Mouse (Mus musculus) lung, embryonic 14.5 days (tissue): ENCODE measurements at regions not wholly inside any gene's neighbourhood (a gene's known extent, or its start where the extent isn't known, plus 50 kb on each side); places are given as distances from the start of the nearest gene placed in this dataset.

Experiments used
- ATAC-seq: fragments of 200-750 bp; cut with Nextera tagmentation; 2 replicates; pipeline ENCODE4 v1.8.0; 2017; ENCODE audit warnings: mild to moderate bottlenecking, moderate TSS enrichment, moderate library complexity; ENCODE audit not compliant: insufficient read depth
- DNase-seq: peaks from one replicate; pipeline ENCODE4 v3.0.0-alpha.2; 2015
- H3K27ac ChIP-seq: fragments of 300-500 bp; sonication (generic); 2 replicates; pipeline ENCODE4 v1.5.1; 2014; ENCODE audit warnings: low read depth, mild to moderate bottlenecking, moderate library complexity
- H3K27me3 ChIP-seq: fragments of 300-500 bp; sonication (generic); 2 replicates; pipeline ENCODE4 v1.6.1; 2014; ENCODE audit warnings: low read length, control low read depth; ENCODE audit not compliant: insufficient read depth
- H3K36me3 ChIP-seq: fragments of 300-500 bp; sonication (generic); 2 replicates; pipeline ENCODE4 v1.6.1; 2014; ENCODE audit warnings: control low read depth; ENCODE audit not compliant: insufficient read depth
- H3K4me1 ChIP-seq: fragments of 300-500 bp; sonication (generic); 2 replicates; pipeline ENCODE4 v1.6.1; 2014; ENCODE audit warnings: antibody characterized with exemption, control low read depth; ENCODE audit not compliant: insufficient read depth
- H3K4me2 ChIP-seq: fragments of 300-500 bp; sonication (generic); 2 replicates; pipeline ENCODE4 v1.6.1; 2014; ENCODE audit warnings: mild to moderate bottlenecking
- H3K4me3 ChIP-seq: fragments of 300-500 bp; sonication (generic); 2 replicates; pipeline ENCODE4 v1.5.1; 2014; ENCODE audit warnings: low read depth, low read length
- H3K9ac ChIP-seq: fragments of 300-500 bp; sonication (generic); 2 replicates; pipeline ENCODE4 v1.6.1; 2014
- H3K9me3 ChIP-seq: fragments of 300-500 bp; sonication (generic); 2 replicates; pipeline ENCODE4 v1.6.1; 2016; ENCODE audit warnings: low read depth, low read length, control low read depth
- CTCF ChIP-seq: IDR thresholded peaks from 2 replicates; pipeline ENCODE4 v1.5.1; 2016; ENCODE audit warnings: antibody characterized with exemption, low read depth
- WGBS: fragments of 180-500 bp; shearing (Covaris S2); extraction: QIAGEN DNeasy Blood & Tissue Kit; methylation state at CpG from one replicate; pipeline ENCODE4 v1.1.7; 2014; 5-methylcytosine and 5-hydroxymethylcytosine counted together

- no peak for TF ChIP-seq CTCF
- Histone ChIP-seq H3K4me3 (no peak overlapping the region), H3K27me3 (no peaks in the 10 kb centered on the region), H3K36me3 (no peaks in the 10 kb centered on the region), H3K9me3 (no peaks in the 10 kb centered on the region), H3K9ac (no peak overlapping the region), H3K27ac (peak overlapping the region; percentile 50), H3K4me2 (peak overlapping the region; percentile 7), H3K4me1 (peaks cover 10% of the 10 kb centered on the region)
- ATAC-seq (no peak), DNase-seq (peak; percentile 19)
- WGBS = 20% methylated on average over 24 of the region's 24 CpGs
Measured at GRCm38 (mm10) chr6:50808811-50809668, 154.8 kb upstream of the Npvf start.

- H3K9ac ChIP-seq = no peak overlapping the region
- no peak overlapping the region for H3K4me2 ChIP-seq
- 19% methylated on average over 4 of the region's 4 CpGs for WGBS
- no peaks in the 10 kb centered on the region for H3K36me3 ChIP-seq
- peaks cover 10% of the 10 kb centered on the region for H3K4me1 ChIP-seq
- TF ChIP-seq CTCF = no peak
- no peak for DNase-seq
- H3K27ac ChIP-seq = no peak overlapping the region
- no peaks in the 10 kb centered on the region for H3K27me3 ChIP-seq
- H3K4me3 ChIP-seq = no peak overlapping the region
- no peak for ATAC-seq
- H3K9me3 ChIP-seq = no peaks in the 10 kb centered on the region
Measured at GRCm38 (mm10) chr6:50809669-50809983, 155.4 kb upstream of the Npvf start.

- Histone ChIP-seq H3K36me3 (no peaks in the 10 kb centered on the region), H3K4me1 (no peaks in the 10 kb centered on the region), H3K4me2 (no peak overlapping the region), H3K4me3 (no peak overlapping the region), H3K27me3 (no peaks in the 10 kb centered on the region), H3K9ac (no peak overlapping the region), H3K27ac (no peak overlapping the region), H3K9me3 (no peaks in the 10 kb centered on the region)
- ATAC-seq (no peak), DNase-seq (no peak)
- TF ChIP-seq CTCF = no peak
- WGBS = 65% methylated on average over 10 of the region's 10 CpGs
Measured at GRCm38 (mm10) chr6:50814936-50815500, 160.8 kb upstream of the Npvf start.

- H3K27ac ChIP-seq = no peak overlapping the region
- H3K9ac ChIP-seq = no peak overlapping the region
- 61% methylated on average over 8 of the region's 8 CpGs for WGBS
- H3K27me3 ChIP-seq = no peaks in the 10 kb centered on the region
- no peaks in the 10 kb centered on the region for H3K36me3 ChIP-seq
- ATAC-seq (no peak), DNase-seq (no peak)
- TF ChIP-seq CTCF = no peak
- no peak overlapping the region for H3K4me2 ChIP-seq
- H3K4me3 ChIP-seq = no peak overlapping the region
- no peaks in the 10 kb centered on the region for H3K4me1 ChIP-seq
- no peaks in the 10 kb centered on the region for H3K9me3 ChIP-seq
Measured at GRCm38 (mm10) chr6:50815579-50815978, 161.3 kb upstream of the Npvf start.

GRCm38 (mm10) chr6:50817430-50817829 is 163.2 kb upstream of the Npvf start:
- ATAC-seq = no peak
- Histone ChIP-seq H3K36me3 (no peaks in the 10 kb centered on the region), H3K27ac (no peak overlapping the region), H3K4me1 (0 out of 2 replicates have a peak, but pooled peaks cover 5% of the 10 kb centered on the region), H3K27me3 (no peaks in the 10 kb centered on the region), H3K9ac (no peak overlapping the region), H3K9me3 (no peaks in the 10 kb centered on the region), H3K4me3 (no peak overlapping the region), H3K4me2 (no peak overlapping the region)
- DNase-seq = no peak
- WGBS = 50% methylated on average over 10 of the region's 10 CpGs
- no peak for TF ChIP-seq CTCF

GRCm38 (mm10) chr6:50818433-50818832 is 164.2 kb upstream of the Npvf start:
- no peaks in the 10 kb centered on the region for H3K36me3 ChIP-seq
- H3K27me3 ChIP-seq = no peaks in the 10 kb centered on the region
- no peak for ATAC-seq
- no peak overlapping the region for H3K4me3 ChIP-seq
- 88% methylated on average over 5 of the region's 5 CpGs for WGBS
- H3K9me3 ChIP-seq = no peaks in the 10 kb centered on the region
- peaks cover 8% of the 10 kb centered on the region; the same call in 1 of the 2 replicates for H3K4me1 ChIP-seq
- H3K27ac ChIP-seq = no peak overlapping the region
- no peak for DNase-seq
- no peak overlapping the region for H3K9ac ChIP-seq
- no peak for TF ChIP-seq CTCF
- H3K4me2 ChIP-seq = no peak overlapping the region

GRCm38 (mm10) chr6:50818891-50819541 is 164.8 kb upstream of the Npvf start:
- WGBS = 52% methylated on average over 10 of the region's 10 CpGs

More at GRCm38 (mm10) chr6:50818891-50819541, 164.8 kb upstream of the Npvf start:
- H3K4me1 ChIP-seq = peaks cover 9% of the 10 kb centered on the region; the same call in 1 of the 2 replicates
- no peaks in the 10 kb centered on the region for H3K27me3 ChIP-seq
- no peak for DNase-seq
- no peak for TF ChIP-seq CTCF
- no peaks in the 10 kb centered on the region for H3K9me3 ChIP-seq
- H3K36me3 ChIP-seq = no peaks in the 10 kb centered on the region
- no peak overlapping the region for H3K4me3 ChIP-seq
- no peak overlapping the region for H3K9ac ChIP-seq
- no peak overlapping the region for H3K4me2 ChIP-seq
- H3K27ac ChIP-seq = no peak overlapping the region; the same call in 1 of the 2 replicates
- ATAC-seq = no peak
